Mouse (Mus musculus): ENCODE results near the gene Fhl3.

GRCm38 (mm10) chr4:124652886-124653285 is 47.6 kb upstream of the Fhl3 start:
- no peak for TF ChIP-seq CTCF (IDR thresholded peaks at IDR 0.05; ENCODE audit: borderline replicate concordance, insufficient read depth, low read depth, low read length)
- no peak for TF ChIP-seq POLR2A (IDR thresholded peaks at IDR 0.05; ENCODE audit: borderline replicate concordance, insufficient read depth, low read length)
